Mouse (Mus musculus) heart, adult 2 months (tissue): ENCODE data around the gene Lrrfip1.

Experiments
- EP300 ChIP-seq: fragments of 200-500 bp; IDR thresholded peaks from 2 replicates; pipeline ENCODE4 v1.6.1; 2011; ENCODE audit warnings: low read depth, low read length, control low read depth; ENCODE audit not compliant: insufficient read depth
- POLR2A ChIP-seq: fragments of 200-500 bp; IDR thresholded peaks from 2 replicates; pipeline ENCODE4 v1.6.1; 2011; ENCODE audit warnings: mild to moderate bottlenecking, low read depth, low read length, control low read depth; ENCODE audit not compliant: insufficient read depth

DNA sequence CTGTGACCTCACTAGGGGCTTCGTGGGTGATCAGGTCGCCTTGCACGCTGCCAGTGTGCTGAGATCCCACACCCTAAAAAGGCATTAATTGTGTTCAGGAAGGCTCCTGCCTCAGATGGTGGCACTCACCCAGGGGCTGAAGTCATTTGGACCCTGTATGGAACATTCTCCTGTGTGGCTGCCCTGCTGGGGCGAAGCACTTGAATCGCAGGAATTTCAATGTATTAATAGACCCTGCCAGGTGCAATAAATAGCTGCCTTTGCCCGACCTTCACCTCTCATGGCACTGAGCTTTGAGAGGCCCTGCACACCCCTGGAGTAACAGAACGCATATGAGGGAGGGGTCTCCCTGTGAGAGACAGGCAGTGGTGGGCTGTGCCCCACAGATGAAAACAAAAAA lies 17.0 kb downstream of the Lrrfip1 start:
- TF ChIP-seq POLR2A = 0 out of 2 replicates have a peak, but pooled peaks have one; percentile 9
- TF ChIP-seq EP300 = peak; percentile 91
